9 mouse cellular contexts compared by ENCODE assay signal in genomic region chr11:76337764-76338163, GRCm38 (mm10).
DNase-seq lines count a peak whose midpoint lies in the region; ATAC-seq lines count a peak whose summit lies in the region.
"Had no signal": no experiment of that assay in that cellular context is flagged by ENCODE, and none has a peak within 500 bp of the region (broad histone marks: within the 10 kb centered on the region; RNA-seq: fewer than 3 reads in every experiment).

No protein-coding gene starts in this region.

- H3K27me3 ChIP-seq in neural tube, embryonic 12.5 days (replicated peaks) = no peaks in the 10 kb centered on the region
- H3K27me3 ChIP-seq in neural tube, embryonic 15.5 days (replicated peaks) = no peaks in the 10 kb centered on the region
- no peaks in the 10 kb centered on the region for H3K27me3 ChIP-seq in liver, embryonic 12.5 days (replicated peaks)

- peak; percentile 26 for DNase-seq in induced T-regulatory cell, adult 2 months (ENCODE audit: low read depth)
- DNase-seq in thymus, postnatal 4 days = peak; percentile 79
- DNase-seq in adrenal gland, postnatal 25 days = no peak
- DNase-seq in spleen, adult 18-20 months = no peak
- DNase-seq: cerebellum, adult 18-20 months had no signal

- no peak overlapping the region for H3K27ac ChIP-seq in neural tube, embryonic 12.5 days
- no peak overlapping the region for H3K27ac ChIP-seq in neural tube, embryonic 15.5 days (replicated peaks)
- no peak overlapping the region for H3K27ac ChIP-seq in liver, embryonic 12.5 days

- no peak overlapping the region for H3K4me3 ChIP-seq in neural tube, embryonic 12.5 days
- no peak overlapping the region for H3K4me3 ChIP-seq in neural tube, embryonic 15.5 days (replicated peaks)
- no peak overlapping the region for H3K4me3 ChIP-seq in liver, embryonic 12.5 days

- 12% methylated on average over 7 of the region's 7 CpGs for WGBS in neural tube, embryonic 12.5 days
- 18% methylated on average over 7 of the region's 7 CpGs for WGBS in neural tube, embryonic 15.5 days
- WGBS in liver, embryonic 12.5 days (ENCODE audit: insufficient replicate concordance) = 8% methylated on average over 7 of the region's 7 CpGs

- H3K4me1 ChIP-seq in neural tube, embryonic 12.5 days = peaks cover 23% of the 10 kb centered on the region
- peaks cover 34% of the 10 kb centered on the region for H3K4me1 ChIP-seq in neural tube, embryonic 15.5 days
- H3K4me1 ChIP-seq in liver, embryonic 12.5 days = peaks cover 5% of the 10 kb centered on the region; the same call in 1 of the 2 replicates

- H3K4me2 ChIP-seq in neural tube, embryonic 12.5 days (replicated peaks) = peak overlapping the region; percentile 14; the same call in 1 of the 2 replicates
- H3K4me2 ChIP-seq in neural tube, embryonic 15.5 days = no peak overlapping the region
- H3K4me2 ChIP-seq in liver, embryonic 12.5 days = peak overlapping the region; percentile 29; the same call in 1 of the 2 replicates

- ATAC-seq in neural tube, embryonic 12.5 days (ENCODE audit: low FRiP score, low read depth) = no peak
- ATAC-seq in neural tube, embryonic 15.5 days (ENCODE audit: low FRiP score) = no peak
- no peak for ATAC-seq in liver, embryonic 12.5 days
- ATAC-seq: forebrain, embryonic 14.5 days had no signal

- H3K9ac ChIP-seq in neural tube, embryonic 12.5 days = no peak overlapping the region
- no peak overlapping the region for H3K9ac ChIP-seq in neural tube, embryonic 15.5 days (replicated peaks)
- no peak overlapping the region for H3K9ac ChIP-seq in liver, embryonic 12.5 days

- no peaks in the 10 kb centered on the region for H3K9me3 ChIP-seq in neural tube, embryonic 12.5 days
- no peaks in the 10 kb centered on the region for H3K9me3 ChIP-seq in neural tube, embryonic 15.5 days (replicated peaks)
- H3K9me3 ChIP-seq in liver, embryonic 12.5 days (replicated peaks) = no peaks in the 10 kb centered on the region

- H3K36me3 ChIP-seq in neural tube, embryonic 12.5 days = no peaks in the 10 kb centered on the region
- no peaks in the 10 kb centered on the region for H3K36me3 ChIP-seq in neural tube, embryonic 15.5 days
- H3K36me3 ChIP-seq in liver, embryonic 12.5 days = no peaks in the 10 kb centered on the region

Comparison
In these comparisons a context has a peak if more than half of its experiments do, and no peak if none do; other contexts are left out.
1. DNase-seq: peak in induced T-regulatory cell, adult 2 months (single experiment) and thymus, postnatal 4 days (single experiment); none in adrenal gland, postnatal 25 days (single experiment) and spleen, adult 18-20 months (0 of 2).